Mouse (Mus musculus) neural tube, embryonic 11.5 days (tissue): ENCODE results near the gene Amigo3. TPM values are rescaled to one million over a fixed set of nuclear protein-coding genes. Genes with fewer than 3 reads are reported as not detected.

Source experiments
- microRNA-seq: library from miRNA; unstranded; fragments of <30 nt; microRNA quantifications from one replicate; pipeline ENCODE4, GENCODE M21; 2016
- polyA plus RNA-seq: library from polyadenylated mRNA; unstranded; fragments of >200 nt; fragmentation: Nextera tagmentation; extraction: Ambion mirVana; gene quantifications from 2 replicates; pipeline ENCODE4 v1.2.1, GENCODE M21; 2014

The Amigo3 gene
- polyA plus RNA-seq, 1 experiment from 2014 or later, result 2.7 TPM

Small RNA genes within 50 kb of the gene (microRNA-seq; reads per million reads assigned to microRNA genes)
- gene Gm47303, result not detected
- not detected for gene Mir7088

Other genes with a start within 250 kb of the Amigo3 start
- 102 TPM in 2 replicates for gene Rbm6, start 179.9 kb upstream of the Amigo3 start, polyA plus RNA-seq
- gene Mon1a, start 165.0 kb upstream of the Amigo3 start, polyA plus RNA-seq, result 16.3 and 19.2 TPM in 2 replicates
- 0.33 and 1.1 TPM in 2 replicates for gene Mst1r, start 146.3 kb upstream of the Amigo3 start, polyA plus RNA-seq
- gene Actl11, start 124.7 kb upstream of the Amigo3 start, polyA plus RNA-seq, result not detected in 2 replicates
- 3.5 and 4.3 TPM in 2 replicates for gene Camkv, start 117.5 kb upstream of the Amigo3 start, polyA plus RNA-seq
- gene Traip, start 103.0 kb upstream of the Amigo3 start, polyA plus RNA-seq, result 25.2 and 25.7 TPM in 2 replicates
- gene Uba7, start 77.7 kb upstream of the Amigo3 start, polyA plus RNA-seq, result 10.9 and 12.1 TPM in 2 replicates
- gene Gm20661, start 70.1 kb upstream of the Amigo3 start, polyA plus RNA-seq, result 2.9 and 3.5 TPM in 2 replicates
- gene Inka1, start 67.3 kb upstream of the Amigo3 start, polyA plus RNA-seq, result 62.9 and 71.3 TPM in 2 replicates
- gene Cdhr4, start 60.7 kb upstream of the Amigo3 start, polyA plus RNA-seq, result 4.8 and 5.7 TPM in 2 replicates
- 0.13 and 0.14 TPM in 2 replicates for gene Gm20662, start 56.8 kb upstream of the Amigo3 start, polyA plus RNA-seq
- 38.4 and 45.7 TPM in 2 replicates for gene Ip6k1, start 50.7 kb upstream of the Amigo3 start, polyA plus RNA-seq
- gene Gmppb, start 3.9 kb upstream of the Amigo3 start, polyA plus RNA-seq, result 21.7 and 23.6 TPM in 2 replicates
- gene Mst1, start 27.3 kb downstream of the Amigo3 start, polyA plus RNA-seq, result 0.49 and 1.0 TPM in 2 replicates
- 31.6 and 35.9 TPM in 2 replicates for gene Rnf123, start 30.2 kb downstream of the Amigo3 start, polyA plus RNA-seq
- gene Apeh, start 41.4 kb downstream of the Amigo3 start, polyA plus RNA-seq, result 54.3 and 62.7 TPM in 2 replicates
- 3.0 and 4.3 TPM in 2 replicates for gene Bsn, start 137.2 kb downstream of the Amigo3 start, polyA plus RNA-seq
- 62.4 and 65.9 TPM in 2 replicates for gene Dag1, start 210.8 kb downstream of the Amigo3 start, polyA plus RNA-seq
- 63.8 and 65.1 TPM in 2 replicates for gene Nicn1, start 237.3 kb downstream of the Amigo3 start, polyA plus RNA-seq
- gene Amt, start 243.7 kb downstream of the Amigo3 start, polyA plus RNA-seq, result 18.8 and 18.9 TPM in 2 replicates